Mouse (Mus musculus): ENCODE measurements around the gene Zfp143.

Zfp143 gene

DNA sequence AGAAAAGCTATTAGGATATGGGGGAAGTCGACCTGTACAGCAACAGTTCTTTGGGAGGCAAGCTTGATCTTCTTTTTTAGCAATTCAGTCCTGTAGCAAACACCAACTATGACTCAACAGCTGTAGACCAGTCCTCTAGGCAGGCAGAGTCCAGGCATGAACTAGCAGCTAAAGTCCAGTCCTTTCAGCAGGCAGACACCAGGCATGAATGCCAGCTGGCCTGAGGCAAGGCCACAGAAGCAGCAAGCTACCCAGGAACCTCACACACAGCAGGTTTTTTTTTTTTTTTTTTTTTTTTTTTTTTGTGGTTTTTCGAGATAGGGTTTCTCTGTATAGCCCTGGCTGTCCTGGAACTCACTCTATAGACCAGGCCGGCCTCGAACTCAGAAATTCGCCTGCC is 73.0 kb downstream of the Zfp143 start:
- DNase-seq (ENCODE audit: inconsistent ontology term), result no peak

DNA sequence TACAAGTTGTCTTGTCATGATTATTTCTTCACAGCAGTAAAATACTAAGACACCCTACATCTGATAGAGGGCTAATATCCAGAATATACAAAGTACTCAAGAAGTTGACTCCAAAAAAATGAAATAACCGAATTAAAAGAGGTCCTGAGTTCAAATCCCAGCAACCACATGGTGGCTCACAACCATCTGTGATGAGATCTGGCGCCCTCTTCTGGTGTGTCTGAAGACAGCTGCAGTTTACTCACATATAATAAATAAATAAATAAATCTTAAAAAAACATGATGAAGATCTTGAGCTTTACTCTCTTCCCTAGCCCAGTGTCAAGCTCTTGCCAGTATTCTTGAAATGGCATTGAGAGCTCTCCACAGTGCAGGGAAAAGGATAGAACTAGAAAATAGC is 77.5 kb downstream of the Zfp143 start:
- no peak for DNase-seq (ENCODE audit: inconsistent ontology term)

DNA sequence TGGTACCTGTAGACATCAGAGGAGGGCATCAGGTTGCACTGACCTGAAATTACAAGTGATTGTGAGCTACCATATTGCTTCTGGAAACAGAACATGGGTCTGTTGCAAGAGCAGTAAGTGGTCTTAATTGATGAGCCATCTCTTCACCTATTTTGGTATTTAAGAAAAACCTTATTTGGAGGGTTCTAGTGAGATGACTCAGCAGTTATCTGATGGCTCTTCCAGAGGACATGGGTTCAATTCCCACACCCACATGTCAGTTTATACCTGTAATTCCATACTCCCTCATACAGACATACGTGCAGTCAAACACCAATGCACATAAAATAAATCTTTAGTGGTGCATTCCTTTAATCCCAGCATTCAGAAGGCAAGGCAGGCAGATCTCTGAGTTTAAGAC is 82.8 kb downstream of the Zfp143 start:
- DNase-seq (ENCODE audit: inconsistent ontology term), result no peak
